Mouse (Mus musculus): ENCODE data around the gene Emc10.

- no peak for TF ChIP-seq CTCF (IDR thresholded peaks at IDR 0.05; ENCODE audit: borderline replicate concordance, insufficient read depth, low read length)
- TF ChIP-seq POLR2A (IDR thresholded peaks at IDR 0.05; ENCODE audit: low read depth, low read length), result no peak
These were observed 51.3 kb downstream of the Emc10 start for GRCm38 (mm10) chr7:44444886-44445527.

Measured in embryonic fibroblast, embryonic 13.5 days (primary cell).